Mouse (Mus musculus): Measurements from ENCODE around the gene Gm14190. TPM values are rescaled to one million over a fixed set of nuclear protein-coding genes. Genes with fewer than 3 reads are reported as not detected.
"Not testable (repeated sequence)": the region's sequence is repeated elsewhere in the genome, so short reads cannot be mapped to it uniquely, and the experiment has no call there.

The Gm14190 gene
- polyA plus RNA-seq, 1 experiment from 2014 or later = not detected

- Histone ChIP-seq H3K36me3 (no peaks in the 10 kb centered on the region), H3K27ac (replicated peaks) (no peak overlapping the region), H3K9me3 (replicated peaks) (no peaks in the 10 kb centered on the region), H3K4me3 (no peak overlapping the region), H3K4me1 (no peaks in the 10 kb centered on the region), H3K27me3 (ENCODE audit: low read depth, poor library complexity, severe bottlenecking) (no peaks in the 10 kb centered on the region)
- no peak for DNase-seq (ENCODE audit: low spot score)
- 83% methylated on average over 3 of the region's 3 CpGs for WGBS
These were observed 46.2 kb downstream of the Gm14190 start for GRCm38 (mm10) chr11:99644351-99644750.

GRCm38 (mm10) chr11:99643635-99644139, 46.9 kb downstream of the Gm14190 start, which contains the start of gene Krtap4-7:
TSS of gene Krtap4-7 (minus strand) at chr11:99644089.
- H3K27ac ChIP-seq (replicated peaks); H3K36me3 ChIP-seq; DNase-seq (ENCODE audit: low spot score); H3K4me1 ChIP-seq; H3K9me3 ChIP-seq (replicated peaks); H3K4me3 ChIP-seq; H3K27me3 ChIP-seq (ENCODE audit: low read depth, poor library complexity, severe bottlenecking): not testable (repeated sequence)
- WGBS = 82% methylated on average over 9 of the region's 9 CpGs

- no peak for DNase-seq (ENCODE audit: low spot score)
- Histone ChIP-seq H3K9me3 (replicated peaks) (no peaks in the 10 kb centered on the region), H3K4me1 (no peaks in the 10 kb centered on the region), H3K36me3 (no peaks in the 10 kb centered on the region), H3K27me3 (ENCODE audit: low read depth, poor library complexity, severe bottlenecking) (no peaks in the 10 kb centered on the region), H3K4me3 (no peak overlapping the region), H3K27ac (replicated peaks) (no peak overlapping the region)
- WGBS = 45% methylated on average over 1 of the region's 1 CpGs
These were observed 49.6 kb downstream of the Gm14190 start for GRCm38 (mm10) chr11:99640926-99641325.

Other genes starting within 250 kb of the Gm14190 start
- gene Krt23, start 197.6 kb downstream of the Gm14190 start, polyA plus RNA-seq (2016; fragmentation: Nextera tagmentation; extraction: Ambion mirVana) = not detected in 2 replicates
- not detected in 2 replicates for gene Krt39, start 169.4 kb downstream of the Gm14190 start, polyA plus RNA-seq (2016; fragmentation: Nextera tagmentation; extraction: Ambion mirVana)
- not detected in 2 replicates for gene Krt40, start 147.6 kb downstream of the Gm14190 start, polyA plus RNA-seq (2016; fragmentation: Nextera tagmentation; extraction: Ambion mirVana)
- gene Krtap3-3, start 139.9 kb downstream of the Gm14190 start, polyA plus RNA-seq (2016; fragmentation: Nextera tagmentation; extraction: Ambion mirVana) = not detected in 2 replicates
- not detected in 2 replicates for gene Krtap3-2, start 133.9 kb downstream of the Gm14190 start, polyA plus RNA-seq (2016; fragmentation: Nextera tagmentation; extraction: Ambion mirVana)
- not detected in 2 replicates for gene Gm11939, start 131.3 kb downstream of the Gm14190 start, polyA plus RNA-seq (2016; fragmentation: Nextera tagmentation; extraction: Ambion mirVana)
- not detected in 2 replicates for gene Krtap3-1, start 124.1 kb downstream of the Gm14190 start, polyA plus RNA-seq (2016; fragmentation: Nextera tagmentation; extraction: Ambion mirVana)
- gene Krtap1-5, start 109.7 kb downstream of the Gm14190 start, polyA plus RNA-seq (2016; fragmentation: Nextera tagmentation; extraction: Ambion mirVana) = not detected in 2 replicates
- gene Krtap1-4, start 107.1 kb downstream of the Gm14190 start, polyA plus RNA-seq (2016; fragmentation: Nextera tagmentation; extraction: Ambion mirVana) = not detected in 2 replicates
- gene Krtap1-3, start 99.4 kb downstream of the Gm14190 start, polyA plus RNA-seq (2016; fragmentation: Nextera tagmentation; extraction: Ambion mirVana) = not detected in 2 replicates
- gene Krtap9-3, start 92.6 kb downstream of the Gm14190 start, polyA plus RNA-seq (2016; fragmentation: Nextera tagmentation; extraction: Ambion mirVana) = not detected in 2 replicates
- gene Gm11938, start 87.4 kb downstream of the Gm14190 start, polyA plus RNA-seq (2016; fragmentation: Nextera tagmentation; extraction: Ambion mirVana) = not detected in 2 replicates
- not detected in 2 replicates for gene Gm11937, start 80.6 kb downstream of the Gm14190 start, polyA plus RNA-seq (2016; fragmentation: Nextera tagmentation; extraction: Ambion mirVana)
- gene Krtap2-4, start 75.9 kb downstream of the Gm14190 start, polyA plus RNA-seq (2016; fragmentation: Nextera tagmentation; extraction: Ambion mirVana) = not detected in 2 replicates
- gene Gm11562, start 70.3 kb downstream of the Gm14190 start, polyA plus RNA-seq (2016; fragmentation: Nextera tagmentation; extraction: Ambion mirVana) = not detected in 2 replicates
- gene Krtap4-1, start 62.5 kb downstream of the Gm14190 start, polyA plus RNA-seq (2016; fragmentation: Nextera tagmentation; extraction: Ambion mirVana) = not detected in 2 replicates
- not detected in 2 replicates for gene Krtap4-2, start 55.7 kb downstream of the Gm14190 start, polyA plus RNA-seq (2016; fragmentation: Nextera tagmentation; extraction: Ambion mirVana)
- not detected in 2 replicates for gene Krtap4-7, start 46.7 kb downstream of the Gm14190 start, polyA plus RNA-seq (2016; fragmentation: Nextera tagmentation; extraction: Ambion mirVana)
- not detected in 2 replicates for gene Gm11555, start 40.5 kb downstream of the Gm14190 start, polyA plus RNA-seq (2016; fragmentation: Nextera tagmentation; extraction: Ambion mirVana)
- gene Gm11563, start 31.8 kb downstream of the Gm14190 start, polyA plus RNA-seq (2016; fragmentation: Nextera tagmentation; extraction: Ambion mirVana) = not detected in 2 replicates
- not detected in 2 replicates for gene Krtap4-6, start 24.8 kb downstream of the Gm14190 start, polyA plus RNA-seq (2016; fragmentation: Nextera tagmentation; extraction: Ambion mirVana)
- not detected in 2 replicates for gene Gm14180, start 43.5 kb upstream of the Gm14190 start, polyA plus RNA-seq (2016; fragmentation: Nextera tagmentation; extraction: Ambion mirVana)
- not detected in 2 replicates for gene Gm11595, start 82.2 kb upstream of the Gm14190 start, polyA plus RNA-seq (2016; fragmentation: Nextera tagmentation; extraction: Ambion mirVana)
- not detected in 2 replicates for gene Krtap4-8, start 90.0 kb upstream of the Gm14190 start, polyA plus RNA-seq (2016; fragmentation: Nextera tagmentation; extraction: Ambion mirVana)
- not detected in 2 replicates for gene Krtap4-9, start 94.5 kb upstream of the Gm14190 start, polyA plus RNA-seq (2016; fragmentation: Nextera tagmentation; extraction: Ambion mirVana)
- not detected in 2 replicates for gene Gm11596, start 102.7 kb upstream of the Gm14190 start, polyA plus RNA-seq (2016; fragmentation: Nextera tagmentation; extraction: Ambion mirVana)
- gene Gm11569, start 108.2 kb upstream of the Gm14190 start, polyA plus RNA-seq (2016; fragmentation: Nextera tagmentation; extraction: Ambion mirVana) = not detected in 2 replicates
- not detected in 2 replicates for gene Gm11554, start 113.7 kb upstream of the Gm14190 start, polyA plus RNA-seq (2016; fragmentation: Nextera tagmentation; extraction: Ambion mirVana)
- gene Krtap4-13, start 119.2 kb upstream of the Gm14190 start, polyA plus RNA-seq (2016; fragmentation: Nextera tagmentation; extraction: Ambion mirVana) = not detected in 2 replicates
- not detected in 2 replicates for gene Gm11564, start 124.9 kb upstream of the Gm14190 start, polyA plus RNA-seq (2016; fragmentation: Nextera tagmentation; extraction: Ambion mirVana)
- not detected in 2 replicates for gene 2300003K06Rik, start 147.3 kb upstream of the Gm14190 start, polyA plus RNA-seq (2016; fragmentation: Nextera tagmentation; extraction: Ambion mirVana)
- not detected in 2 replicates for gene Krtap4-16, start 160.9 kb upstream of the Gm14190 start, polyA plus RNA-seq (2016; fragmentation: Nextera tagmentation; extraction: Ambion mirVana)
- gene Gm11568, start 167.2 kb upstream of the Gm14190 start, polyA plus RNA-seq (2016; fragmentation: Nextera tagmentation; extraction: Ambion mirVana) = not detected in 2 replicates
- not detected in 2 replicates for gene Gm11559, start 173.7 kb upstream of the Gm14190 start, polyA plus RNA-seq (2016; fragmentation: Nextera tagmentation; extraction: Ambion mirVana)
- gene Krtap9-1, start 182.6 kb upstream of the Gm14190 start, polyA plus RNA-seq (2016; fragmentation: Nextera tagmentation; extraction: Ambion mirVana) = not detected in 2 replicates
- gene Gm11567, start 188.4 kb upstream of the Gm14190 start, polyA plus RNA-seq (2016; fragmentation: Nextera tagmentation; extraction: Ambion mirVana) = not detected in 2 replicates
- not detected in 2 replicates for gene Krtap31-1, start 217.2 kb upstream of the Gm14190 start, polyA plus RNA-seq (2016; fragmentation: Nextera tagmentation; extraction: Ambion mirVana)
- not detected in 2 replicates for gene Gm11565, start 224.0 kb upstream of the Gm14190 start, polyA plus RNA-seq (2016; fragmentation: Nextera tagmentation; extraction: Ambion mirVana)
- not detected in 2 replicates for gene Krtap31-2, start 245.6 kb upstream of the Gm14190 start, polyA plus RNA-seq (2016; fragmentation: Nextera tagmentation; extraction: Ambion mirVana)